Mouse (Mus musculus) gastrocnemius, adult 8-10 months (tissue): ENCODE measurements around the gene Klk1b21. TPM values are rescaled to one million over a fixed set of nuclear protein-coding genes. Genes with fewer than 3 reads are reported as not detected.
"Not testable (repeated sequence)": the region's sequence is repeated elsewhere in the genome, so short reads cannot be mapped to it uniquely, and the experiment has no call there.

Source experiments
- DNase-seq, 2 experiments: peaks; one replicate each; pipeline ENCODE4 v3.0.0; 2022; ENCODE audit warnings: low spot score in 2 of 2
- total RNA-seq, 4 experiments: library from RNA; stranded (reverse); gene quantifications; 2 replicates each; pipeline ENCODE4 v1.2.4; 2022

Gene Klk1b21
- total RNA-seq = not detected

GRCm38 (mm10) chr7:44102028-44102427, at the start of gene Klk1b21:
Gene Klk1b21, plus strand, starts transcription at chr7:44102328.
- DNase-seq = not testable (repeated sequence)

- no peak for DNase-seq
Observed at GRCm38 (mm10) chr7:44072117-44072516, 30.0 kb upstream of the Klk1b21 start.

GRCm38 (mm10) chr7:44077703-44078102, 24.4 kb upstream of the Klk1b21 start:
- DNase-seq = no peak

- no peak for DNase-seq
Observed at GRCm38 (mm10) chr7:44096111-44096510, 6.0 kb upstream of the Klk1b21 start.

GRCm38 (mm10) chr7:44112373-44112772, 10.2 kb downstream of the Klk1b21 start, which contains the start of gene Klk1b22:
Gene Klk1b22, plus strand, starts transcription at chr7:44112673.
- DNase-seq = no peak

- no peak for DNase-seq
Observed at GRCm38 (mm10) chr7:44123445-44123844, 21.3 kb downstream of the Klk1b21 start.

GRCm38 (mm10) chr7:44136467-44136866, 34.3 kb downstream of the Klk1b21 start, which contains the start of gene Klk1b16:
Gene Klk1b16, plus strand, starts transcription at chr7:44136767.
- DNase-seq = no peak

Other genes with a start within 250 kb of the Klk1b21 start
- gene Klk4, start 221.2 kb upstream of the Klk1b21 start, total RNA-seq = not detected
- not detected for gene Klk15, start 168.6 kb upstream of the Klk1b21 start, total RNA-seq
- not detected for gene Klk1b8, start 151.7 kb upstream of the Klk1b21 start, total RNA-seq
- not detected for gene Klk1b1, start 135.6 kb upstream of the Klk1b21 start, total RNA-seq
- not detected for gene Klk1b9, start 126.3 kb upstream of the Klk1b21 start, total RNA-seq
- not detected for gene Klk1b11, start 106.5 kb upstream of the Klk1b21 start, total RNA-seq
- gene Klk1b26, start 90.2 kb upstream of the Klk1b21 start, total RNA-seq = 1 to 10 TPM in 1 of 4 experiments, not detected in 3; 1.3 TPM
- gene Klk1b27, start 50.0 kb upstream of the Klk1b21 start, total RNA-seq = not detected
- not detected for gene Klk1b22, start 10.3 kb downstream of the Klk1b21 start, total RNA-seq
- gene Klk1b16, start 34.4 kb downstream of the Klk1b21 start, total RNA-seq = not detected
- not detected for gene Klk1b24, start 85.9 kb downstream of the Klk1b21 start, total RNA-seq
- not detected for gene Klk1b3, start 95.9 kb downstream of the Klk1b21 start, total RNA-seq
- not detected for gene Klk1b4, start 105.1 kb downstream of the Klk1b21 start, total RNA-seq
- gene Klk1b5, start 113.6 kb downstream of the Klk1b21 start, total RNA-seq = not detected
- under 1 TPM in 2 of 4 experiments, not detected in 2; 0.31 to 0.72 TPM for gene Klk1, start 123.0 kb downstream of the Klk1b21 start, total RNA-seq
- not detected for gene Gm36864, start 133.8 kb downstream of the Klk1b21 start, total RNA-seq
- not detected for gene 1700028J19Rik, start 144.4 kb downstream of the Klk1b21 start, total RNA-seq
- gene 2410002F23Rik, start 144.4 kb downstream of the Klk1b21 start, total RNA-seq = 1 to 10 TPM; 5.1 to 9.2 (median 6.6) TPM
- gene Acp4, start 155.1 kb downstream of the Klk1b21 start, total RNA-seq = not detected
- not detected for gene Gm15517, start 159.1 kb downstream of the Klk1b21 start, total RNA-seq
- gene Clec11a, start 204.6 kb downstream of the Klk1b21 start, total RNA-seq = 1 to 10 TPM in 2 of 4 experiments, under 1 TPM in 2; 0.53 to 1.3 (median 0.99) TPM
- under 1 TPM; 0.17 to 0.43 (median 0.34) TPM for gene Shank1, start 207.9 kb downstream of the Klk1b21 start, total RNA-seq